Mouse (Mus musculus) ES-Bruce4 (cell line): ENCODE measurements at regions not wholly inside any gene's neighbourhood (a gene's known extent, or its start where the extent isn't known, plus 50 kb on each side); places are given as distances from the start of the nearest gene placed in this dataset.

Experiments used
- CTCF ChIP-seq: IDR thresholded peaks from one replicate; pipeline ENCODE4 v1.8.1; 2011; ENCODE audit warnings: low read depth, low read length
- POLR2A ChIP-seq: IDR thresholded peaks from one replicate; pipeline ENCODE4 v1.8.1; 2011; ENCODE audit warnings: low read length; ENCODE audit not compliant: insufficient read depth

- TF ChIP-seq CTCF, result no peak
- no peak for TF ChIP-seq POLR2A
These were observed 211.9 kb downstream of the Cdc5l start for GRCm38 (mm10) chr17:45221625-45222024.
